Mouse (Mus musculus) liver, embryonic 14.5 days (tissue): ENCODE results near the gene Dock8.

Experiments used
- CTCF ChIP-seq: IDR thresholded peaks from 2 replicates; pipeline ENCODE4 v1.5.1; 2016; ENCODE audit warnings: antibody characterized with exemption, low read depth, control low read depth
- EP300 ChIP-seq: IDR thresholded peaks from 2 replicates; pipeline ENCODE4 v1.6.1; 2016; ENCODE audit warnings: antibody characterized with exemption, low read depth

DNA sequence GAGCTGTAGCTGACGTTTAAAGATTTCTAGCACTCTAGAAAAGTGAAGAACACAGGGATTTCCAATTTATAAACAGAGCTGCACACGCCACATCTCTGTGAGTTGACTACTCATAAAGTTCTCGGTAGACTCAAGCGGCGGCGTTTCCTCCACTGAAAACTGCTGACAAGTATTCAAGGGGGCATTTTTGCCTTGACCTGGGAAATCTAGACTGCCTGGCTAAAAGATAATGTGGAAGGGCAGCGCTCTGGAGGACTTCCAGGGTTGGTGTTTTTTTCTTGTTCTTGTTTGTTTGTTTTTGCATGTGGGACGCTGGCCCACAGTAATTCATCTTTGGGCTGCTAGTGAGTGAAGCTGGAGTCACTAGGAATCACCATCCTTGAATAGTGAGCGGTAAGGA is 819 bp downstream of the Dock8 start:
- TF ChIP-seq CTCF (no peak), EP300 (no peak)
